Mouse (Mus musculus) lung, adult 10 weeks (tissue): ENCODE data around the gene Parp11. TPM values are rescaled to one million over a fixed set of nuclear protein-coding genes. Genes with fewer than 3 reads are reported as not detected.

Source experiments
- polyA plus RNA-seq: library from polyadenylated mRNA; stranded (reverse); fragments of 350-450 nt; fragmentation: Illumina TruSeq; extraction: RNeasy Lipid Tissue Mini Kit (QIAGEN cat#74804); gene quantifications from one replicate; pipeline ENCODE4 v1.2.3, GENCODE M21; 2014; ENCODE audit warnings: low read depth, low replicate concordance; ENCODE audit not compliant: insufficient read depth

Gene Parp11
- polyA plus RNA-seq = 5.4 TPM

GRCm38 (mm10) chr6:127446436-127446890 lies at the start of gene Parp11:
TSS of gene Parp11 (plus strand) at chr6:127446840.

Other genes with a start within 250 kb of the Parp11 start
- 4.0 TPM for gene Cracr2a, start 114.5 kb downstream of the Parp11 start, polyA plus RNA-seq